Mouse (Mus musculus) adrenal gland, postnatal 25 days (tissue): ENCODE data around the gene Mfsd14a. TPM values are rescaled to one million over a fixed set of nuclear protein-coding genes. Genes with fewer than 3 reads are reported as not detected.

ENCODE experiments used
- DNase-seq: peaks from one replicate; pipeline ENCODE4 v3.0.0; 2021; ENCODE audit warnings: mixed read lengths
- total RNA-seq: library from RNA; stranded (reverse); gene quantifications from 2 replicates; pipeline ENCODE4 v1.2.3, GENCODE M21; 2021

Gene Mfsd14a
- total RNA-seq, 1 experiment from 2014 or later: 68.2 TPM

DNA sequence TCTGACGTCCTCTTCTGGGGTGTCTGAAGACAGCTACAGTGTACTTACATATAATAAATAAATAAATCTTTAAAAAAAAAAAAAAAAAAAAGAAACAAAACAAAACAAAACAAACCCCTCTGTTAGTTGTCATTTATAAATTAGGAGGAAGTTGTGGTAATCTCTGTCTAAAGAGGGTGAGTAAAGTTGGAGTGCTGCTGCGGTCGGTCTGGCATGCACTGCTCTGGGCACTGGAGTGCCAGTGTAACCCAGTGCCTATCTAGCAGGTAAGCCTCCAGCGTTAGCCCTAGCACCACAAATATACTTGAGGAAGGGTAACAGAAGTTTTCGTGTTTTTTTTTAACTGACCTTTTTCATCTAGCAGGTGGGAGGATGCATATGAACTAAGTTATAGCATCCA, 61.5 kb downstream of the Mfsd14a start:
- no peak for DNase-seq

DNA sequence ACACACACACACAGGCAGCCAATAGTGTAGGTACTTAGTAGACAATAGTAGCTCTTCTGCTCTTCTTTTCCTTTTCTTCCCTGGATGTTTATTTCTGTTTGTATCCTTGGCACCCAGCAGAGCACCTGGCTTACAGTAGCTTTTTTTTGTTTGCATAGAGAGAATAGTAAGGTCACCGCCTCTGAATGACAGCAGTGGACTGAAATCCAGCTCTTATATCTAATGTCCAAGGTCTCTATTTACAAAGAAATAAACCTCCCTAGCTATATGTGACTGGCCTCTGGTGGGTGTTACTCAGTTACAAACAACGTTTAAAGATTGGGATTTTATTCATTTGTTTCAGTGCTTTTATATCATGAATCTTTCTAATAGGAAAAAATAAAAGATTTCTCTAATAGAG, 62.8 kb downstream of the Mfsd14a start:
- DNase-seq: no peak

DNA sequence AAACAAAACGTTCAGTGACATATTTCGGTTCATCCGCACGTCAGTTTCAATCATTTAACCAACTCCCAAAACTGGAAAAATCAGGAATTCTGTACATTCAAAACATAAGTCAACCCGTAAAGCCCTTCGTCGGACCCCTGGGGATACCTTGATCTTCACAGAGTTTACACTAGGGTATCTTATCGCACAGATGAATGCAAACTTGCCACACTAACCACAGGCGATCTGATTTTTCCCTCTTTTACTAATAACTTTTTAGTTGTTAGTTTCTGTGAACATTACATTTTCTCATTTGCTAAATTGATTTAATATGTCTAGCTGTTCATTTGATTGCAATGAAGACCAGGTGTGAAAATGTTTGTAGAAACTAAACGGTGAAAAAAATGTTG, 66.9 kb downstream of the Mfsd14a start:
- DNase-seq: no peak

DNA sequence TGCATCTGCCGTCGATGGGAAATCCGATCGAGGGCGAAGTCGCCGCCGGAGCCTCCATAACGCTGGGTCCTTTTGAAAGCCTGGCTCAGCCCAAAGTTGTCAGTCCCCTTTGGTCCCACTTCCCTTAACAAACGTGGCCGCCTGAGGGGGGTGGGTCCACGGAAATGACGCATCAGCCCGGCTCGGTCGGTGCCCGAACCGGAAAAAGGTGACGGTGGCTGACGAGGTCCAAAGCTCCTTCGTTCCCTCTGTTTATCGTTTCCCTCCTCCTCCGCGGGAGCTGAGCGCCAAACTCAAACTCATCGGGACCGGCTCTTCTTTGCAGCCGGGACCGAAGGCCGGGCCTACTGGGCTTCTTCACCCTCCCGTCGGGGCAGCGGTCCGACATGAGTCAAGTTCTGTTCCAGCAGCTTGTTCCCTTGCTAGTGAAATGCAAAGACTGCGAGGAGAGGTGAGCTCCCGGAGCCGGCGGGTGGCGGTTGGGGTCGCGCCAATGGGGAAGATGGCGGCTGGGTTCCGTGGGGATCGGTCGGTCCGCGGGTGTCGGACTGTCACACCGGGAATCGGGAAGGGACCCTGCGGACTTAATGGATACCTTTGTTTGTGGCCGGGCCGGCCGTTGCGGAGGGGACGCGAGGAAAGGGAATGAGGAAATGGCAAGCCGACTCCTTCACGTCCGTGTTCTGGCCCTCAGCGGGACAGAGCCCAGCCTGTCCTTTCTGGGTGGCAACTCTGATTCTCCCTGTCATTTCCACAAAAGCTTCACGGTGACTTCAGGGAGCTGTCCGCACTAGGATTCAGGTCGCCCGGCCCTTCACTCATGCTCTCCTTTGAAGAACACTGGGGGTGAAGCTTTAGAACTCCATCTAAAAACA, 67.5 kb downstream of the Mfsd14a start, which contains the start of gene Sass6:
TSS of gene Sass6 (plus strand) at position 255 of the 875 bp plus-strand sequence.
- DNase-seq: peak; percentile 99

DNA sequence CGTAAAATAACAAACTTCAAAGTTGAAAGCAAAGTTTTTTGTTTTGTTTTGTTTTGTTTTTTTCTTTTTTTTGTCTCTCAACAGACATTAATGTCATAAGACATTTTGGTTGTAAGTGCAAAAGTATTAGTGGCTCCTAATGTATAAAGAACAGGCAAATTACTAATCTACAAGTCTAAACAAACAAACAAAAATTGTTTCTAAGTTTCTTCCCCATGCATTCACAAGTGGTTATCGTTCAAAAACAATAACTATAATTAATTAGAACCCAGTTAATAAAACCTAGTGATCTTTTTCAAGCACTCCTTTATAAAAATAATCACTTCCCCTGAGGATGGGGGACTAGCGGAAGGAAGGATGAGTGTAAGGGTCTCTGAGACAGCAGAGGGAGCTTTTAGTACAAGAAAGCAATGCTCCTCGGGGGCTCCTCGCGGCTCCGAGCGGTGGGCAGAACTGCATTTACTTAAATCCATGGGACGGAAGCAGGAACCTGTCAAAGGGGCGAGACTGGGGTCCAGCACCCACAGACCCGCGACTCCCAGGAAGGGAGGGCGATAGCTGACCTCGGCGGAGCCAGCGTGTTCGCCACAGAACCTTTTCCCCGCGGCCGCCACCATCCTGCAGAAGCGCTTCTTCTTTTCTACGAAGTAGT, 68.3 kb downstream of the Mfsd14a start:
- no peak for DNase-seq

DNA sequence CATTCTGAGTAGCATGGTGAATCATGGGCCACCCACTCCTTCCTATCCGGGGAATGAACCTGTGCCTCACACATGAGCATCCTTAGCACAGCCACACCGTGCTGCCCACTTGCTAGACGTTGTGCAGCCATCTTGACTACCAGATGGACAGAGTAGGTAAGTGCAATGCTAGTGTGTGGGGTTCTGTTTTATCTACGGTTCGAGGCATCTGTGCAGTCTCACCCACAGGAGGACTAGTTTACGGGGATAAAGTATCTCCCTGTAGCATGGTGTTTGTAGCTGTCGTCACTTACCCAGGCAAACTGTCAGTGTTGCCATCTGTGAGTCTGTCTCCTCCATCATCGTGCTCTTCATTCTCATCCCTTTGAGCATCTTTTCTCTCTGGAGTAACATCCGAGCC, 80.3 kb downstream of the Mfsd14a start:
- DNase-seq: no peak

Other genes with a start within 250 kb of the Mfsd14a start
- 14.3 and 18.3 TPM in 2 replicates for gene Cdc14a, start 238.6 kb downstream of the Mfsd14a start, total RNA-seq
- gene Rtca, start 154.5 kb downstream of the Mfsd14a start, total RNA-seq: 29.5 and 35.1 TPM in 2 replicates
- gene Dbt, start 149.6 kb downstream of the Mfsd14a start, total RNA-seq: 71.6 and 76.0 TPM in 2 replicates
- 0.91 and 1.4 TPM in 2 replicates for gene Lrrc39, start 99.7 kb downstream of the Mfsd14a start, total RNA-seq
- 3.5 and 4.7 TPM in 2 replicates for gene Sass6, start 67.7 kb downstream of the Mfsd14a start, total RNA-seq
- 17.9 and 18.9 TPM in 2 replicates for gene Trmt13, start 48.1 kb downstream of the Mfsd14a start, total RNA-seq
- 0.61 TPM in 1 of 2 replicates, not detected in the other for gene Gm43191, start 18.6 kb upstream of the Mfsd14a start, total RNA-seq
- 24.5 and 29.5 TPM in 2 replicates for gene Slc35a3, start 50.2 kb upstream of the Mfsd14a start, total RNA-seq
- gene Agl, start 145.5 kb upstream of the Mfsd14a start, total RNA-seq: 50.5 and 57.7 TPM in 2 replicates
- gene Frrs1, start 196.8 kb upstream of the Mfsd14a start, total RNA-seq: 22.6 and 31.4 TPM in 2 replicates